Mouse (Mus musculus): ENCODE measurements around the gene Gm11232.
A peak's percentile ranks its signal among the peaks of the same experiment; 100 is the strongest.

Gene Gm11232

DNA sequence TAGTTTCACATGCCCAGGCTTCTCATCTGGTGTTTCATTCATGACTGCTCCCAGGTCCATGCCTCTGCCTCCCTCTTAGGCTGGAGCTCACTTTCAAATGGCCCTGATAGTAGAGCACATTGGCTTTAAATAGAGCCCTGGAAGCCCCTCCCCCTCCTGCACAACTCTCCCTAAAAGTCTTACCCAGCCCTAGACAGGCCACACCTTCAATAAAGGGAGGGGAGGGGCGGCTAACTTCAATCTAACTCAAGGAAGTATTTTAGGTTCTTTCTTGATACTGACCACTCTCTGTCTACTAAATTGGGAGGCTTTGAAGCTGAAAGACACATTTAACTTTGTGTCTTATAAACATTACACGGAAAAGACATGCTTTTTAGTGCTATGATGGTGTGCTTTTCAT is at the start of gene Gm11232:
Gm11232 (minus strand) TSS at position 101 of the 400 bp plus-strand sequence.
- no peak for DNase-seq (ENCODE audit: low read depth, low spot score)

DNA sequence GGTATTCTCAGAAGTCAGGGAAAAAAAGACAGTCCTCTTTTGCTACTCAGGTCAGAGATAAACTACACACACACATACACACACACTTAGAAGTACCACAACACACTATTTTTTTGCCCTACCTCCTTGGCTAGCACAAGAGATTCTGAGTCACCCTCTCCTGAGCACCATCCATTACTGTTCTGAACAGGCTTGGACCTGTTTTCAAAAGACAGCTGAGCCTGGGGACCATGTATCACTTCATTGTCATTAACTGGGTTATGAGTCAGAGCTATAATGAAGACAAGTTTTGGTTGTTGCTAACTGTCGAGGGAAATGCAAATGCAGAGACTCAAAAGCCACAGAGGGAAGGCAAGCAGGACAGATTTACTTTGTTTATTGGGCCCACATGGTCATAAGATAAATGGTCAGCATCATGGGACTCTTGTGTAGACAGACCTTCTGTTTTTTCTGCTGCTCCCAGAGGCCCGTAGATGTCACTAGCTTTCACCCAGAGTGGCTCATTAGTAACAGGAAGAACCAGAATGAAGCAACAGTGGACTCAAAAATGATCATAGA is 48.3 kb upstream of the Gm11232 start:
- peak; percentile 11 for DNase-seq (ENCODE audit: low read depth, low spot score)

DNA sequence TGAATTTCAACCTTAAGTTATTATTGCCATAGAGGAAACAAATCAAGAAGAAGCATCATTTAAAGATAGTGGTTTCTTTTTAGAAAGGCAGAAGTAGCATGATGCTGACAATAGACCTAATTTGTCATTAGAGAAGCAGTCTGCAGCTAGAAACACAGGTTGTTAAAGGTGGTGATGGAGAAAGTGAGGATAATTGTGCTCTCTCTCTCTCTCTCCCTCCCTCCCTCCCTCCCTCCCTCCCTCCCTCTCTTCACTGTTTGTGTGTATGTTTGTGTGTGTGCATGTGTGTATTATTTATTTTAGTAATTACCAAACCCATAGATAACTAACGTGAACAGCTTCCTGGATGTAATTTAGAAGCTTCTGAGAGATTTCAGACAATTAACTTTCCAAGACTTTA is 7.8 kb upstream of the Gm11232 start:
- no peak for DNase-seq (ENCODE audit: low read depth, low spot score)

DNA sequence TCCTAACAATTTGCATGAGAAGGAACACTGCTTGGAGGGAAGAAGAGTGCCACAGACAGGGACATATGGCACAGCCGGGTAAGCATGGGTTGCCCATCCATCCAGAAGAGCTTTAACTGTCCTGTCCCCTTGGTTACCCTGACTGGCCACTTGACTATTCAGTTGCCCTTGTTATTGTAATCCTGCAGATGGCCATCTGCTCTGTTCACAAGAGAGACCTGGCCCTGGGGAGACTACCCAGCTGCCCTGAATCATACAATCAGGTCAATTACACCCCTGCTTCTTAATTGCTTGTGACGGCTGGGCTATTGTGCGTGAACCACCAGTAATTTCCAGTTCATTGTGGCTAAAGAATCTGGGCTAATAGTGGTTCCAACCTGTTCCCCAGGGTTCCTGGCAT is 7.3 kb upstream of the Gm11232 start:
- DNase-seq (ENCODE audit: low read depth, low spot score), result peak; percentile 82

DNA sequence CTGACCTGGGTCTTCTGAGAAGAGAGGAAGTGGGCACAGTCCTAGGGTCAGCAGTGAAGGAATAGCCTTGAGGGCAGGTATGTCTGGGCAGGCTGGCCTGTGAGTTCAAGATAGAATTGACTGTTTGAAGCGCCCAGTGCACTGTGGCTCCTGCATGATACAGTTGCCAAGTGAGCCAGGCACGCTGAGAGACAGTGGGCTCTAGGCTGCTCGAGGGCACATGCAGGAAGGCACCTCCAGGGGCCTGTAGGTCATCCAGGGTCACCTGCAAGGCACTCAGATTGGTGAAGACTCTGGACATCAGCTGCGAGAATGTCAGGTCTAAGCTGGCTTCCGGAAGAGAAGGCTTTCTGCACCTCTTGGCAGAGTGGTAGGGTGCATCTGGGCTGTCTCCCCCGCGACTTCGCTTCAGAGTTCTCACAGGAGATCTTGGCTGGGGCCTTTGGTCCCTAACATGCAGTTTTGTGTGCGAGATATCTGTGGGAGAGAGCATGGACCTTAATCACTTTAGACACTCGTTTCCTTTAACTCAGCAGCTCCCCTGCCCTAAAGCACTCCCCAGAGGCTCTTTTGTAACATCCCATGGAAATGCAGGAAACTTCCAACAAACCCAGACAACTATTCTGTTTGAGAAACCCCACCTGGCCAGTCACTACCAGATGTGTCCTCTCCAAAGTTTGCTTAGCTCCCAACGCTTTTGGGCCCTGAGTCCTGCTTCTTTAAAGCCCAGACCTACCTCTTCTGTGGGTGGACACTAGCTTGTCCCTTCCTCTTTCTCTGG is 1.1 kb downstream of the Gm11232 start:
- no peak for DNase-seq (ENCODE audit: low read depth, low spot score)

DNA sequence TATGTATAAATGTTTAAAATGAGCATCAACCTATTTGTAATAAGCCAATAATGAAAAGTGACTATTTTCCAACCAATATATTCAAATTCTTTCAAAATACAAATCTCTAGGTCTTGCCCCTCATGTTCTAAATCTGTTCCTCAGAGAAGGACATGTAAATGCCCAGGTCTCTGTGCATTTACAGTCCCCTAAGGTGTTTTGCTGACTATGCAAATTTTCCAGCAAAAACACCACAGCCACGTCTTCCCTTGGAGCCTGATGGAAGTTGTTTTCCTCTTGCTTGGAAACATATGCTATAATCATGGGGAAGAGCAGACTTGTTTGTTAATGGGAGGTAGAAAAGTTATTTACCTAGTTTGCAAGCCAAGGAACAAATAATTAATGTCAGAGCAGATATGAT is 12.0 kb downstream of the Gm11232 start:
- no peak for DNase-seq (ENCODE audit: low read depth, low spot score)

DNA sequence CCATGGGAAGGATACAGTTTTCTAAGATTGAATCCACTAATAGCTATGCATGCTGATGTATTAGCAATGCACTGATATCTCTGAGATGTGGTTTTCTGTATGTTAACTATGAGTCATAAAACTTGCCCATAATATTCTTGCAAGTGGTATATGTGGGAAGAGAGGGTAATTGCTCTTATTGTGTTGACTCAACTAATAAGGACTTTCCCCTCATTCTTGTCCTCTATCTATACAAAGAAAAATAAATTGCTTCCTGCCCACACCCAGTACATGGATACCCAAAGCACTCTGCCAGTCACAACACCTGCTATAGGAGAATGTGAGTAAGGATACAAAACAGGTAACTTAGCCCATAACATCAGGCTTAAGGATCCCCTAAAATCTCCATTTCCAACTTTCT is 21.2 kb downstream of the Gm11232 start:
- no peak for DNase-seq (ENCODE audit: low read depth, low spot score)

DNA sequence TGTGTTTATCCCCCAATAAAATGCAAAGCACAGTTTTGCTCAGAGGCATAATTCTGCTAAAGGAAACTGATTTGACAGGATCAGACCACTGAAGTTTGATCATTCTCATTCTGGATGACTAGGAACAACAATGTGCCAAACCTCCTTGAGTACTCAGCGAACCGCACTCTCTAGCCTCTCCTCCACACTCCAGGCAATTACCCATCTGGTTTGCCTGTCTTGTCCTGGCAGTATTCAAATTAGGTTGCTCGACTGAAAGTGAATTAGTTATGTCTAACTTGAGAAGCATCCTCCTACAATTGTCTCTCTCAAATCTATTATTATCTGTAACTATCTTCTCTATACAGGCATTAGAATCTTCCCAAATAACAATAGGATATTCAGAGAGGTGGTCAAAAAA is 22.5 kb downstream of the Gm11232 start:
- no peak for DNase-seq (ENCODE audit: low read depth, low spot score)

DNA sequence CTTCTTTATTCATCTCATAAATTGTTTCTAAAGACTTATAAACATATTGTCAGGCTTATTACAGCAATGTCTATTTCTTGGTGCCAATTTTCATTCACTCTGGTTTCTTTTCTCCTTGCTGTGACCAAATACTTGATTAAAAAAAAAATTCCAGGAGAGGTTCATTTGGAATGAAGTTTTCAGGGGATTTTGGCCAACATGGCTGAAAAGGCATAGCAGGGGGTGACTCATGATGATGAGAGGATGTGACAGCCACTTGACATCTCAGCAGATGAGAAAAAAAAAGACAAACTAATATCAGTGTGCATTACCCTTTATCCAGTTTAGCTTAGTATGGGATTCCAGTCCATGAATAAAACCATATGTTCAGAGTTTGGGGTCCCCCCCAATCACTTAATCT is 28.4 kb downstream of the Gm11232 start:
- no peak for DNase-seq (ENCODE audit: low read depth, low spot score)

DNA sequence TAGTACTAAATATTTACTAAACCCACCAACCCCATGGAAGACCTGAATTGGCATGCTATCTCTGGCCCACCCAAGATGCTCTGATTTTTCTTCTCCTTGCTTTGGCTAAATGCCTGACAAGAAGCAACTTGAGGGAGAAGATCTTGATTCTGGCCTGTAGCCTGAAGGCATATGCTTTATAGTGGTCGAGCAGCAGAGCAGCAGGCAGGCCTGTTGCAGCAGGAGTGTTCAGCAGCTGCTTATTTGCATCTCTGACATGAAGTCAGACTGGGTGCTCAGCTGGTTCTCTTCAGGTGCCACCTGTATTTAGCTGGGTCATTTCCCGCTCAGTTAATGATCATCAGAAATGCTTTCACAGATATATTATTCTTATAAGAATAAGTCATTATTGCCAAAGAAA is 30.2 kb downstream of the Gm11232 start:
- DNase-seq (ENCODE audit: low read depth, low spot score), result peak; percentile 7

DNA sequence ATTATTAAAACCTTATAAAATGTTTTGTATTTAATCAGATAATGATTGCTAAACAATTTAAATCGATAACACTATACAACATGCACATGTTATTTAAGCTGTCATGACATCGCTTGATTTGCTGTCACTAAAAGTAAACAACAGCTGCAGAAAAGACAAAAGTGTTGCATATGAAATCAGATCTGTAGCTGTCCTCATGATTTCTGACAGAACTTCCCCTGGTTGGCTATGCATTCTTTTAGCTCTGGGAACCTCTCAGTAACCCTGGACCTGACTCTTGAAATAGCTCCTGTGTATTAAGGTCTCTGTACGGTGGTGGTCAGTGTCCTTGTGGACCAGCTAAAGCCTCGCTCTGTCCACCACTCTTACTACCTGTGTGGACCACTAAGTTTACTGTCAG is 30.7 kb downstream of the Gm11232 start:
- DNase-seq (ENCODE audit: low read depth, low spot score), result no peak

DNA sequence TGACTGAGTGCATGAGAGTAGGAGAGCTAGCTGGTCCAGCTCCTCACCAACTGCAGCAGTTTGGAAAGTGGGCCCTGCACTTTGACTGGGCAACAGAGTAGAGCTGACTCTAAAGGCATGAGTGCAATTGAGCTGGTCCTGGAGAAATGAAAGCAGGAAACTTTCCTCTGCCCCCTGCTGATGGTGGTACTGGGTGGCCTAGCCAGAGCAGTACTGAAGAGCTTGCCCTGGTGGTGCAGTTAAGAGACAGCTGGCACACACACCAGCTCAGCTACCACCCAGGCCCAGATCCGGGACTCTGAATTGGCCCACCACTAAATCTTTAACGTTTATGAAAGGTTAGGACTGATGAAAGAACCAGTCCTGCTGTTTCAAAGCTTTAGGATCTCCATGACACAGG is 31.9 kb downstream of the Gm11232 start:
- DNase-seq (ENCODE audit: low read depth, low spot score), result no peak
